Mouse (Mus musculus) brain, adult 2 months (tissue): ENCODE results near the gene Gm3250.
"Not testable (repeated sequence)": the region's sequence is repeated elsewhere in the genome, so short reads cannot be mapped to it uniquely, and the experiment has no call there.

ENCODE experiments used
- DNase-seq: peaks from one replicate; pipeline ENCODE4 v3.0.0; 2011; ENCODE audit warnings: low read depth, low spot score

Gm3250 gene

GRCm38 (mm10) chr10:77751254-77751653 is 31.1 kb downstream of the Gm3250 start, which contains the start of gene Gm9736:
Gene Gm9736 (minus strand): TSS chr10:77751354.
- DNase-seq, result not testable (repeated sequence)

DNA sequence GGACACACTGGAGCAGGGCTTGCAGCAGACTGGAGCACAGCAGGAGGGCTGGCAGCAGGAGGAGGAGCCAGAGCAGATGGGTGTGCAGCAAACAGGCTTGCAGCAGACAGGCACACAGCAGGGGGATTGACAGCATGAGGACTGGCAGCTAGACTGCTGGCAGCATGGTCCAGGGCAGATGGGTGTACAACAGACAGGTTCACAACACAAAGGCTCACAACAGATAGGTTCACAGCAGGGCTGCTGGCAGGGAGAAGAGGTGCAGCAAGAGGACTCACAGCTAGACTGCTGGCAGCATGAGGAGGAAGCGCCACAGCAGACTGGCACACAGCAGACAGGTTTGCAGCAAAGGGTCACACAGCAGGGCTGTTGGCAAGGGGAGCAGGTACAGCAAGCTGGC is 31.7 kb downstream of the Gm3250 start:
- not testable (repeated sequence) for DNase-seq

DNA sequence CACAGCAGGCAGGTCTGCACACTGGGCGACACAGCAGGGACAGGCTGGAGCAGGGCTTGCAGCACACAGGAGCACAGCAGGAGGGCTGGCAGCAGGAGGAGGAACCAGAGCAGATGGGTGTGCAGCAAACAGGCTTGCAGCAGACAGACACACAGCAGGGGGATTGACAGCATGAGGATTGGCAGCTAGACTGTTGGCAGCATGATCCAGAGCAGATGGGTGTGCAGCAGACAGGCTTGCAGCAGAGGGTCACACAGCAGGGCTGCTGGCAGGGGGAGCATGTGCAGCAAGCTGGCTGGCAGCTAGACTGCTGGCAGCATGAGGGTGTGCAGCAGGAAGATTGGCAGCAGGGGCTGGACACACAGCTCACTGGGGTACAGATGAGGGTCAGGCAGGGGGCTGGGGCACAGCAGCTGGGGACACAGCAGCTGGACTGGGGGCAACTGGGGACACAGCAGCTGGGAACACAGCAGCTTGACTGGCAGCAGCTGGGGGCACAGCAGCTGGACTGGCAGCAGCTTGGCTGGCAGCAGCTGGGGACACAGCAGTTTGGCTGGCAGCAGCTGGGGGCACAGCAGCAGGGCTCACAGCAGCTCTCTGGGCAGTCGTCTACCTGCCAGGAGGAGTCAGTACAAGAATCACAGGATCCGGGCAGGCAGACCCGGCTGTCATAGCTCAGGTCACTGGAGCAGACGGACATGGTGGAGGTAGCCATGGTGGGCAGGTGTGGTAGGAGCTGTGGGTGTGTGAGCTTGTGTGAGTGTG is 40.2 kb downstream of the Gm3250 start, which contains the start of gene Gm18596:
Gene Gm18596 (minus strand): TSS at position 715 of the 765 bp plus-strand sequence.
- not testable (repeated sequence) for DNase-seq

DNA sequence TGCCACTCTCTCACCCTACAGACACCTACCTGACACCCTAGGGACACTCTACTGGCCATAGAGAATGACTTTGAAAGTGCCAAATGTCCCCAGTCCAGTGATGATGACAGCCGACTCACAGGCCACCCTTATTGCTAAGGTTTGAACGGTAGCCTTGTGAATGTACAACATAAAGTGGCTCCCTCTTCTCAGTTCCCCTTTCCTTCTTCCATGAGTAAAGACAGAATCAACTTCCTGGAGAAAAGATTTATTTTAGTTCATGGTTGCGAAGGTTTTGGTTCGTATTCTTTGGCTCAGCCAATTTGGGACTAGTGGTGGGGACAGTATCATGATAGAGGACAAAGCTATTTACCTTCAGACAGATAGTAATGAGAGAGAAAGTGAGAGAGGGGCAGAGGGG is 43.4 kb downstream of the Gm3250 start:
- no peak for DNase-seq

- DNase-seq, result no peak
These were observed 46.4 kb downstream of the Gm3250 start for GRCm38 (mm10) chr10:77735928-77736327.
